Mouse (Mus musculus) liver, embryonic 16.5 days (tissue): Measurements from ENCODE around the gene Cass4. TPM values are rescaled to one million over a fixed set of nuclear protein-coding genes. Genes with fewer than 3 reads are reported as not detected.
A peak's percentile ranks its signal among the peaks of the same experiment; 100 is the strongest.

Source experiments
- ATAC-seq: fragments of 200-750 bp; cut with Nextera tagmentation; 2 replicates; pipeline ENCODE4 v1.8.0; 2017; ENCODE audit warnings: low read depth, mild to moderate bottlenecking, moderate number of reproducible peaks, moderate library complexity
- H3K27ac ChIP-seq: fragments of 300-500 bp; sonication (generic); 2 replicates; pipeline ENCODE4 v1.5.1; 2014; ENCODE audit warnings: mild to moderate bottlenecking, low read length
- H3K27me3 ChIP-seq: fragments of 300-500 bp; sonication (generic); 2 replicates; pipeline ENCODE4 v1.6.1; 2014; ENCODE audit warnings: low read depth, low read length, mixed read lengths; ENCODE audit not compliant: control insufficient read depth, insufficient read depth
- H3K36me3 ChIP-seq: fragments of 300-500 bp; sonication (generic); 2 replicates; pipeline ENCODE4 v1.6.1; 2014; ENCODE audit warnings: mild to moderate bottlenecking; ENCODE audit not compliant: control insufficient read depth, insufficient read depth
- H3K4me1 ChIP-seq: fragments of 300-500 bp; sonication (generic); 2 replicates; pipeline ENCODE4 v1.6.1; 2014; ENCODE audit warnings: low read depth, low read length, mixed read lengths; ENCODE audit not compliant: control insufficient read depth
- H3K4me2 ChIP-seq: fragments of 300-500 bp; sonication (generic); 2 replicates; pipeline ENCODE4 v1.6.1; 2014; ENCODE audit warnings: low read depth, low read length, mixed read lengths
- H3K4me3 ChIP-seq: fragments of 300-500 bp; sonication (generic); 2 replicates; pipeline ENCODE4 v1.5.1; 2014; ENCODE audit warnings: low read depth, mild to moderate bottlenecking, low read length
- H3K9ac ChIP-seq: fragments of 300-500 bp; sonication (generic); 2 replicates; pipeline ENCODE4 v1.6.1; 2014; ENCODE audit warnings: low read depth, low read length
- H3K9me3 ChIP-seq: fragments of 300-500 bp; sonication (generic); replicated peaks from 2 replicates; pipeline ENCODE4 v1.6.1; 2016; ENCODE audit warnings: low read length; ENCODE audit not compliant: control insufficient read depth
- WGBS: fragments of 180-500 bp; shearing (Covaris S2); extraction: QIAGEN DNeasy Blood & Tissue Kit; methylation state at CpG from one replicate; pipeline ENCODE4 v1.1.7; 2014; ENCODE audit not compliant: insufficient replicate concordance; 5-methylcytosine and 5-hydroxymethylcytosine counted together
- polyA plus RNA-seq: library from polyadenylated mRNA; unstranded; fragments of >200 nt; fragmentation: Nextera tagmentation; extraction: Ambion mirVana; gene quantifications from 2 replicates; pipeline ENCODE4 v1.2.1, GENCODE M21; 2015

The Cass4 gene
- polyA plus RNA-seq, 1 experiment from 2014 or later, result 0.77 TPM

GRCm38 (mm10) chr2:172380513-172380912, 13.1 kb upstream of the Cass4 start:
- Histone ChIP-seq H3K4me1 (no peaks in the 10 kb centered on the region), H3K27ac (no peak overlapping the region), H3K36me3 (peaks cover 63% of the 10 kb centered on the region), H3K27me3 (no peaks in the 10 kb centered on the region), H3K9me3 (no peaks in the 10 kb centered on the region), H3K4me2 (no peak overlapping the region), H3K9ac (no peak overlapping the region), H3K4me3 (no peak overlapping the region)
- no peak for ATAC-seq
- WGBS, result 90% methylated on average over 17 of the region's 17 CpGs

DNA sequence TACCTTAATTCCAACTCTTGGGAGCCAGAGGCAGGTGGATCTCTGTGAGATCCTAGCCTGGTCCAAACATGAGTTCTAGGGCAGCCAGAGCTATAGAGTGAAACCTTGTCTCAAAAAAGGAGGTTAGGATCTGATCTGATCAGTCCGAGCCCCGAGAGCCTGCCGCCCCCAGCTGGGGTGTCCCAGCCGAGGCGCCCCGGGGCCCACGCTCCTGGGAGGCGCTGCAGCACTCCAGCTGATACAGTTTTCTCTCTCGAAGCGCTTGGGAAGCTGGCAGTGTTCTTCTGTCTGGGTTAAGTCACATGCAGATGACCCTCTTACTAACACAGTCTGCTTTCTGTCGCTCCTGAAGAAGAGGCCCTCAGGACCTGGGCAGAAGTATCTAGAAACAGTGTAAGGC, 12.3 kb upstream of the Cass4 start:
- no peaks in the 10 kb centered on the region for H3K4me1 ChIP-seq
- no peaks in the 10 kb centered on the region for H3K9me3 ChIP-seq
- peaks cover 55% of the 10 kb centered on the region for H3K36me3 ChIP-seq
- WGBS, result 88% methylated on average over 11 of the region's 11 CpGs
- no peak overlapping the region for H3K9ac ChIP-seq
- no peak overlapping the region for H3K27ac ChIP-seq
- H3K27me3 ChIP-seq, result no peaks in the 10 kb centered on the region
- ATAC-seq, result no peak
- H3K4me2 ChIP-seq, result no peak overlapping the region
- no peak overlapping the region for H3K4me3 ChIP-seq

DNA sequence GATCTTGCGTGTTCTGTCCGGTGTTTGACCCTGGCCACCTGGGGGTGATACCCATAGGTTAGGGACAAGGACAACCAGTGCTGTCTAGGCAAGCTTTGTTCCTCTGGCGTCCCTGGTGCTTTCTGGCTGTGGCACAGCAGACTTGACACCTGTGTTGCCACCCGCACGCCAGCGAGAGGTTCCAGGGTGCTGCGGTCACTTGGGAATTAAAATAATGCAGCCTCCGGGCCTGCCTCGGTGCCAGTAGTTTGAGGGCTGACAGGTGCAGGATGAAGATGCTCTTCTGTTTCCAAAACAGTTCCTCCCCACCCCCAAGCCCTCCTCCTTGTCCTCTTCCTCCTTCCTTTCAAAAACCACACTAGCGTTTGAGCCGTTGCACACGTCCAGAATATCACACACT, 11.7 kb upstream of the Cass4 start:
- Histone ChIP-seq H3K27ac (no peak overlapping the region), H3K36me3 (peaks cover 50% of the 10 kb centered on the region)
- 70% methylated on average over 12 of the region's 12 CpGs for WGBS

GRCm38 (mm10) chr2:172384715-172385114, 8.9 kb upstream of the Cass4 start:
- no peak for ATAC-seq
- Histone ChIP-seq H3K9me3 (no peaks in the 10 kb centered on the region), H3K4me3 (no peak overlapping the region), H3K9ac (no peak overlapping the region), H3K27ac (no peak overlapping the region), H3K4me2 (no peak overlapping the region), H3K36me3 (peaks cover 24% of the 10 kb centered on the region), H3K4me1 (no peaks in the 10 kb centered on the region), H3K27me3 (no peaks in the 10 kb centered on the region)
- WGBS, result 76% methylated on average over 3 of the region's 3 CpGs

More for the DNA sequence above, 11.7 kb upstream of the Cass4 start:
- no peaks in the 10 kb centered on the region for H3K27me3 ChIP-seq
- no peak; the same call in 1 of the 2 replicates for ATAC-seq
- H3K9ac ChIP-seq, result no peak overlapping the region
- no peaks in the 10 kb centered on the region for H3K9me3 ChIP-seq
- H3K4me2 ChIP-seq, result no peak overlapping the region
- H3K4me1 ChIP-seq, result no peaks in the 10 kb centered on the region
- H3K4me3 ChIP-seq, result no peak overlapping the region

DNA sequence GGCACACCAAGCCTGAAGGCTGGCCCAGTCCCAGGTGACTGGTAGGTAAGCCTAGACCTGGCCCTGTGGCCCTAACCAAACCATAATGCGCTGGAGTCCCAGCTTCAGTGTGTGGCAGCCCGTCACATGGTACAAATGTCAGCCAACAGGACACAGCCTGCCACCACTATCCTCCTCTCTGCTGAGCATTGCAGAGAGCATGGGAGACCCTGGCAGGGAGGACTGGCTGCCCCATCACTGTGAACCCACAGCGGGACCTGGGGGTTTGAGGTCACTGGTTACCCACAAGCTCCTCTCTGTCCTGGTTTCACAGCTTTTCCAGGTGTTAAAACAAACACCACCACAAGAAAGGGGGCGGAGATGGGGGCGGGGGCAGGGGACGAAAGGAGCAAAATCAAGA, 3.3 kb upstream of the Cass4 start:
- Histone ChIP-seq H3K9me3 (no peaks in the 10 kb centered on the region), H3K4me1 (peaks cover 6% of the 10 kb centered on the region), H3K4me2 (no peak overlapping the region), H3K4me3 (no peak overlapping the region), H3K36me3 (no peaks in the 10 kb centered on the region), H3K9ac (no peak overlapping the region), H3K27me3 (no peaks in the 10 kb centered on the region), H3K27ac (no peak overlapping the region)
- WGBS, result 33% methylated on average over 6 of the region's 6 CpGs
- ATAC-seq, result no peak

DNA sequence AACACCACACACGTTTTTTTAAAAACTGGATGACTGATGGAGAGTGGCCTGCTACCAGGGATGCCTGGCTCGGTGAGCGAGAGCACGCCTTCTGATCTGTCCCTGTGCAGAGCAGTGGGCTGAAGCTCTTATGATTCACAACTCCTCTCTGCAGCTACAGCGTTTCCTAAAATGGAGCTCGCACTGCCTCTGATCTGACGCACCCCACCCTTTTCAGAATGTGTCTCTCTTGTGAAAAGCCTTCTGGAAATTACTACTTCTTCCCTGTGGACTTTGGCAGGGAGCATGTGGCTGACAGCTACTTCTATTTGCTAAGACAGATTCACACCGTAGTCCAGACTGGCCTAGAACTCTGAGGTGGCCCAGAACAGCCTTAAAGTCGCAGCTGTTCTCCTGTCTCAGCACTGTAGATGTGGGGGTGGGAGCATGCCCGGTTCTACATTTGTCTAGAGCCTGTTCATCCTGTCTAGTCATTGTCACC, 1.5 kb upstream of the Cass4 start:
- H3K4me3 ChIP-seq, result no peak overlapping the region
- no peak overlapping the region for H3K27ac ChIP-seq
- no peaks in the 10 kb centered on the region for H3K27me3 ChIP-seq
- H3K4me2 ChIP-seq, result no peak overlapping the region
- no peaks in the 10 kb centered on the region for H3K36me3 ChIP-seq
- 52% methylated on average over 10 of the region's 10 CpGs for WGBS
- peaks cover 6% of the 10 kb centered on the region for H3K4me1 ChIP-seq
- no peak for ATAC-seq
- H3K9me3 ChIP-seq, result no peaks in the 10 kb centered on the region
- H3K9ac ChIP-seq, result no peak overlapping the region

DNA sequence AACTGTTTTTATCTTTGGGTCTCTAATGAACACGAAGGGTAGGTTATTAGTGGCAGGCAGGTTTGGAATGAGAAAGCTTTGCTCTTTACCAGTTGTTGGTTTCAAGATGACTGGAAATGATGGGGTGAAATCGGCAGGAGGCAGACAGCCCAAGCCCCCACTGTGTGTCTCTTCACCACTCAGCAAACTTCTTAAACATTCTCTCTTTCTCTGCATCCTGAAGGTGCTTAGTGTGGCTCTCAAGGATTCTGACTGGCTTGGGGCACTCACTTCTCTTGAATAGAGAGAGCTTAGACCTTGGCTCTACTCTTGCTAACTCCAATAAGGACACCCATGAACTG, 428 bp downstream of the Cass4 start:
- H3K4me3 ChIP-seq, result peak overlapping the region; percentile 42
- H3K36me3 ChIP-seq, result no peaks in the 10 kb centered on the region
- no peaks in the 10 kb centered on the region for H3K9me3 ChIP-seq
- no peak overlapping the region for H3K9ac ChIP-seq
- H3K27ac ChIP-seq, result no peak overlapping the region
- H3K4me2 ChIP-seq, result peak overlapping the region; percentile 50
- no peaks in the 10 kb centered on the region for H3K27me3 ChIP-seq
- ATAC-seq, result no peak
- peaks cover 6% of the 10 kb centered on the region for H3K4me1 ChIP-seq
- 43% methylated on average over 2 of the region's 2 CpGs for WGBS

- Histone ChIP-seq H3K27me3 (no peaks in the 10 kb centered on the region), H3K9me3 (no peaks in the 10 kb centered on the region), H3K9ac (no peak overlapping the region), H3K4me1 (peaks cover 6% of the 10 kb centered on the region), H3K27ac (no peak overlapping the region), H3K36me3 (no peaks in the 10 kb centered on the region), H3K4me2 (no peak overlapping the region), H3K4me3 (no peak overlapping the region)
- WGBS, result 56% methylated on average over 4 of the region's 4 CpGs
- ATAC-seq, result no peak
Measured at GRCm38 (mm10) chr2:172394671-172395070, 1.1 kb downstream of the Cass4 start.

DNA sequence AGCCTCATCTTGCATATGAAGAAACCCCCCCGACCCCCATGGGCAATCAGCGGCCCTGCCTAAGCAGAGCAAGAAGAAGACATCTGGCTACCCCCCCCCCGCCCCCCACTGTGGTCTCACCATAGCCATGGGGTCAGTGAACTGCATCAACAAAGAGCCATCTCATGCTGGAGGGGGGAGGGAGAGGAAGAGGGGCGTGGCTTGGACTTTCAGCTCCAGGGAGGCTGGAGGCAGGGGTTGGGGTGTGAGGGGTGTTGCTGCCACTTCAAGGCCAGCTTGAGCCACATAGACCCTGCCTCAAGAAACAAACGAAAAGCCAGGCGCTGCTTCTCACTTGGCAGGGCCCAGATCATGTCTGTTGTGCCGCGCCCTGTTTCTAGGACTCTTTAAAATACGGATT, 2.4 kb downstream of the Cass4 start:
- H3K9me3 ChIP-seq, result no peaks in the 10 kb centered on the region
- H3K27ac ChIP-seq, result no peak overlapping the region
- H3K36me3 ChIP-seq, result no peaks in the 10 kb centered on the region
- no peak overlapping the region for H3K4me2 ChIP-seq
- H3K27me3 ChIP-seq, result no peaks in the 10 kb centered on the region
- no peak overlapping the region for H3K9ac ChIP-seq
- 56% methylated on average over 9 of the region's 9 CpGs for WGBS
- H3K4me3 ChIP-seq, result no peak overlapping the region
- no peak for ATAC-seq
- H3K4me1 ChIP-seq, result peaks cover 9% of the 10 kb centered on the region
